Mouse (Mus musculus) macrophage (primary cell): ENCODE results near the gene Dbp. TPM values are rescaled to one million over a fixed set of nuclear protein-coding genes. Genes with fewer than 3 reads are reported as not detected.

ENCODE experiments used
- H3K27ac ChIP-seq: fragments of 350-480 bp; formaldehyde crosslinking; 2 replicates; pipeline ENCODE4 v1.9.0; 2021
- H3K36me3 ChIP-seq: fragments of 350-480 bp; formaldehyde crosslinking; 2 replicates; pipeline ENCODE4 v1.9.0; 2021; ENCODE audit errors: inconsistent target
- H3K4me3 ChIP-seq: fragments of 350-480 bp; formaldehyde crosslinking; 2 replicates; pipeline ENCODE4 v1.9.0; 2021; ENCODE audit errors: inconsistent target
- H3K79me2 ChIP-seq: fragments of 350-480 bp; formaldehyde crosslinking; 2 replicates; pipeline ENCODE4 v1.9.0; 2021; ENCODE audit errors: inconsistent target
- WGBS: methylation state at CpG from one replicate; pipeline ENCODE4 v1.1.7; 2026; ENCODE audit warnings: inconsistent platforms; ENCODE audit not compliant: missing documents; 5-methylcytosine and 5-hydroxymethylcytosine counted together
- polyA plus RNA-seq: library from polyadenylated mRNA; stranded (reverse); fragments of 250-400 nt; gene quantifications from 3 replicates; pipeline ENCODE4 v1.2.4, GENCODE M21; 2018; ENCODE audit warnings: inconsistent platforms

Gene Dbp
- polyA plus RNA-seq, 1 experiment from 2014 or later, result 52.9 TPM

DNA sequence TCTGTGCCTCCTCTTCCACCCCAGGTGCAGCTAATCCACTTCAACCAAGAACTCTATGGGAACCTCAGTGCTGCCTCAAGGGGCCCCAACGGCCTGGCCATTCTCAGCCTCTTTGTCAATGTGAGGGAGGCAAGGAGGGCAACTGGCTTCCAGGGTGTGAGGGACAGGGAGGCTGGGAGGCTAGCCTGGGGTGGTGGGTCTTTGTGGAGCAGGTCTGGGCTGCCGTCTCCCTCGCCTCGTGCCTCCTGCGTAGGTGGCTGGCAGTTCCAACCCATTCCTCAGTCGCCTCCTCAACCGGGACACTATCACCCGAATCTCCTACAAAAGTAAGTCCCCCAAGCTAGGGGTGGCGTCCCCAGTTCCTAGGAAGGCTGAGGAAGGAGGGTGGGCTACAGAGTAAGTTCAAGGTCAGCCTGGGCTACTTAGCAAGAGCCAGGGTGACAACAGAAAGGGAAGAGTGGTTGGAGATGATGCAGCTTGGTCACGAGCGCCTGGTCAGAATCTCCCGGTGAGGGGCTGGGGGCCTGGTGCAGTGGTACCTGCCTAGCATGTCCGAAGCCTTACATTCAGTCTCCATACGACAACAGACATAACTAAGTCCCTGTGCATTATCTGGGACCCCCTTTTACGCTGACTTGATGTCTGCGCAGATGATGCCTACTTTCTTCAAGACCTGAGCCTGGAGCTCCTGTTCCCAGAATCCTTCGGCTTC, 1.9 kb upstream of the Dbp start:
- 94% methylated on average over 16 of the region's 17 CpGs for WGBS
- H3K4me3 ChIP-seq, result no peak overlapping the region
- no peak overlapping the region for H3K27ac ChIP-seq
- H3K79me2 ChIP-seq, result peaks cover 5% of the 10 kb centered on the region; the same call in 1 of the 2 replicates
- H3K36me3 ChIP-seq, result no peaks in the 10 kb centered on the region

DNA sequence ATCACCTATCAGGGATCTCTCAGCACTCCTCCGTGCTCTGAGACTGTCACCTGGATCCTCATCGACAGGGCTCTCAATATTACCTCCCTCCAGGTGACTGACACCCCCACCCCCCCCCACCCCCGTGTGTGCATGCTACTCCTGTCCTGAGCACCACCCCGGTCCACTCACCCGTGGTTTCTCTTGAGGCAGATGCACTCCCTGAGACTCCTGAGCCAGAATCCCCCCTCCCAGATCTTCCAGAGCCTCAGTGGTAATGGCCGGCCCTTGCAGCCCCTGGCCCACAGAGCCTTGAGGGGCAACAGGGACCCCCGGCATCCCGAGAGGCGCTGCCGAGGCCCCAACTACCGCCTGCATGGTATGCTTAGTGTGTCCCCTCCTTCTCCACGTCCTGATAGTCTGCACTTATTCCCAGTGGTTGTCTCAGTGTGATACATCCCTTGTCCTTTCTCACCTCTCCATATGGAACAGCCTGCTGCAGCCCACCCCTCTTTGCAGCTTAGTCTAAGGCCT, 1.3 kb upstream of the Dbp start:
- H3K4me3 ChIP-seq, result no peak overlapping the region; the same call in 1 of the 2 replicates
- WGBS, result 52% methylated on average over 12 of the region's 12 CpGs
- peaks cover 6% of the 10 kb centered on the region; the same call in 1 of the 2 replicates for H3K79me2 ChIP-seq
- H3K36me3 ChIP-seq, result no peaks in the 10 kb centered on the region
- H3K27ac ChIP-seq, result peak overlapping the region; percentile 78

DNA sequence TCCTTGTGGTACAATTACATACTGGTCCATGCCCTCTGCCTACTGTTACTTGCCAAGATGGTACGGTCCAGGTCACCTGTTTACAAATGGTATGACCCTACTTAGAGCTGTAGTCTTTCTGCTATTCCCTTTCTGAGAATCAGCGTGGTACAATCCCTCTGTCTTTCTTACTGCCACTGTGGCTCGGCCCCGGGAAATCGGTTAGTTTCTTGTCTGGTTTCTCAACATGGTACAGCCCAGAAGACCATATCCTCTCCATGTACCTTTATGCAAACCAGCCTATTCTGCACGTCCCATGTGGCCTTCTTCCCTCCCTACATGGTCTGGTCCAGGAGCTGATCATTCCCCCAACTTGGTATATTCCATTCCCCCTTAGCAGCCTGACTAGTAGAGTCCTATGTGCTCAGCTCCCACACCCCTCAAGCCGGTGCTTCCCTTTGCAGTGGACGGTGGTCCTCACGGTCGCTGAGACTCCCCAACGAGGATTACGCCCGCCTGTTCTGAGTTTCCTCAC, 785 bp upstream of the Dbp start:
- peak overlapping the region; percentile 31 for H3K4me3 ChIP-seq
- 1% methylated on average over 13 of the region's 13 CpGs for WGBS
- H3K36me3 ChIP-seq, result no peaks in the 10 kb centered on the region; the same call in 1 of the 2 replicates

DNA sequence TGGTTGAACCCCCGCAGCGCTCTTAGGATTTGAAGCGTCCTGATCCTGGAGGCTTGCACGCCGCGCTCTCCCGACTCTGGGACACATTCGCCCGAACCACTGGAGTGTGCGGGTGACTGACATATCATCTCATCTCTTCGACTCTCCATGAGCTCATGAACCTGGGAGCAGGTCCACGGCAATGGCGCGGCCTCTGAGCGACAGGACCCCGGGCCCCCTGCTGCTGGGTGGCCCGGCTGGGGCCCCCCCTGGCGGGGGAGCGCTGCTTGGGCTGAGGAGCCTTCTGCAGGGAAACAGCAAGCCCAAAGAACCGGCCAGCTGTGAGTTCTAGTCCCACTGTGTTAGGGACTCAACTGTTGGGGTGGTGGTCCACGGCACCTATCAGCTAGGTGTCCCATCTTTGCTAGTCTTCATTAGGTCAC, 566 bp downstream of the Dbp start:
- WGBS, result 1% methylated on average over 21 of the region's 21 CpGs
- peak overlapping the region; percentile 92 for H3K27ac ChIP-seq
- H3K4me3 ChIP-seq, result peak overlapping the region; percentile 90
- peaks cover 13% of the 10 kb centered on the region; the same call in 1 of the 2 replicates for H3K36me3 ChIP-seq
- peaks cover 24% of the 10 kb centered on the region; the same call in 1 of the 2 replicates for H3K79me2 ChIP-seq

More for the DNA sequence above, 785 bp upstream of the Dbp start:
- Histone ChIP-seq H3K79me2 (peaks cover 11% of the 10 kb centered on the region; the same call in 1 of the 2 replicates), H3K27ac (peak overlapping the region; percentile 78)

DNA sequence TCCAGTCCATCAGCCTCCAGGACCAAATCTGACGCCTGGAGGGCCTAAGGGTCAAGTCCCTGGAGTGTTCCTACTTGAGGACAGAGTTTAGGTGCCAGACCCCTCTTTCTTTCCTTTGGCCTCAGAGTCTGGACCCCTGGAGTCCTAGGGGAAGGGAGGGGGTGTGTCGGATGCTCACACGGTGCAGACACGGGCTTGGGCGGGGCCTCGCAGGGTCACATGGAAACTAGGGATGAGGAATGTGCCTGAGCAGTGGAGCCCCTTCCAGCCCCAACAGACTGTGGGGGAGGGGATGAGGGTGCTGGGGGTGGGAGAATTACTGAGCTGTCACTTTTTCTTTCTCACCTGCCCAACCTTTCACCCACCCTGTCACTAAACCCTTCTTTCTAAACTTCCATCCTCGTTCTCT, 989 bp downstream of the Dbp start:
- Histone ChIP-seq H3K79me2 (peaks cover 29% of the 10 kb centered on the region; the same call in 1 of the 2 replicates), H3K4me3 (peak overlapping the region; percentile 90), H3K36me3 (peaks cover 17% of the 10 kb centered on the region; the same call in 1 of the 2 replicates), H3K27ac (peak overlapping the region; percentile 92)
- WGBS, result 1% methylated on average over 7 of the region's 7 CpGs

DNA sequence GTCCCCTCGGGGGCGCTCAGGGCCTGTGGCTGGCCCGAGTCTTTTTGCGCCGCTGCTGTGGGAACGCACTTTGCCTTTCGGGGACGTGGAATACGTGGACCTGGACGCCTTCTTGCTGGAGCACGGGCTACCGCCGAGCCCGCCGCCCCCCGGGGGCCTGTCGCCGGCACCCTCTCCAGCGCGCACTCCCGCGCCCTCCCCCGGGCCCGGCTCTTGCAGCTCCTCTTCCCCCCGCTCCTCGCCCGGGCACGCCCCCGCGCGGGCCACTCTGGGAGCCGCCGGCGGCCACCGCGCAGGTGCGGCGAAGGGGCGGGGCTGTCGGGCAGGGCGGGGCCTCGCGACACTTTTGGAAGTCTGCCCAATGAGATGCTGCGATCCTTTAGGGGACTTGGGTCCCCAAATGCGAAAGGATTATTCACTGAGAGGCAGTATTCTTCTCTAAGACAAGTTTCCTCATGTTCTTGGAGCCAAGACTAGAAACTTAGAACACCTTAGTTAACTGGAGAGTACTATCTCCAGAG, 1.9 kb downstream of the Dbp start:
- Histone ChIP-seq H3K27ac (peak overlapping the region; percentile 96), H3K79me2 (peaks cover 36% of the 10 kb centered on the region; the same call in 1 of the 2 replicates), H3K4me3 (peak overlapping the region; percentile 90), H3K36me3 (peaks cover 27% of the 10 kb centered on the region)
- under 1% methylated on average over 35 of the region's 45 CpGs for WGBS

DNA sequence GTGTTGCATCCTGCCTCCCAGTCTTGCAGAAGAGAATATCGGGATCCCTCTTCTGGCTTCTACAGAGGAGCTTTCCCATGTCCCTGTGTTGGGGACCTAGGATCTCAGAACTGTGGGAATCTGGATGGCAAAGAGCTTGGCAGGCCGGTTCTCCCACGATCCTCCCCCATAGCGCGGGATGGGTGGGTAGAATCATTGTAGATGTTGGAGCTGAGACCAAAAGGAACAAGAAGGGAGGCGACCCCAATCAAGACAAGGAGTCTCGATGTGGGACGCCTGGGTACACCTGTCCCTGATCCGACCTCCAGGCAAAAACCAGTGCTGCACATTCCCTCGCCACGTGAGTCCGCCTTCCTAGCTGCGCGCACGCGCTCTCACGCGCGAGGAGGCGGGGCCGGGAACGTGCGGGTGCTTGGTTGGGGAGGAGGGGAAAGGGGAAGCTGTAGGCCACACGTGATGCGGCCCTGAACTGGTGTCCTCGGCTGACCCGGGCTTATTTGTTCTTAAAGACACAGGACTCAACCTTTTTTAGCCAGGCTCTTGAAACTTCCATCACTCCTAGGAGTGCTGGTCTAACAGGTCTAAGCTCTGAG, 2.6 kb downstream of the Dbp start:
- H3K36me3 ChIP-seq, result peaks cover 33% of the 10 kb centered on the region
- peak overlapping the region; percentile 27 for H3K4me3 ChIP-seq
- H3K27ac ChIP-seq, result peak overlapping the region; percentile 96
- peaks cover 43% of the 10 kb centered on the region; the same call in 1 of the 2 replicates for H3K79me2 ChIP-seq
- WGBS, result 2% methylated on average over 27 of the region's 27 CpGs

DNA sequence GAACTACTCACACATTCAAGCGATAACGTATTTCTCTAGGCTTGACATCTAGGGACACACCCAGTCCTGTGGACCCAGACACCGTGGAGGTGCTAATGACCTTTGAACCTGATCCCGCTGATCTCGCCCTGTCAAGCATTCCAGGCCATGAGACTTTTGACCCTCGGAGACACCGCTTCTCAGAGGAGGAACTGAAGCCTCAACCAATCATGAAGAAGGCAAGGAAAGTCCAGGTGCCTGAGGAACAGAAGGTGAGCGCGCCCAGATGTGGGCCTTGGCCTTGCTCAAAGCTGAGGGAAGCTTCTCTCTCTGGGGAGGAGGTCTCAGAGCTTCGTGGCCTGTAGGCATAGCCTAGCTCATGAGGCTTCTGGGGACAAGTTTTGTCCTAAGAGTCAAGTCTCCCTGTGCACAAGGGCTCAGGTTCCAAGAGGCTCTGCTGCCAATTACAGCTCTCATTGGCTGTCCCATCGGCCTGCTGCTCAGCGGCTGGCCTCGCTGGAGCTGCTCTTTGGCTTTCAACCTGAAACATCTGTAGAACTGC, 3.4 kb downstream of the Dbp start:
- WGBS, result 34% methylated on average over 13 of the region's 13 CpGs
- H3K79me2 ChIP-seq, result peaks cover 51% of the 10 kb centered on the region
- H3K36me3 ChIP-seq, result peaks cover 40% of the 10 kb centered on the region
- H3K4me3 ChIP-seq, result peak overlapping the region; percentile 26
- H3K27ac ChIP-seq, result peak overlapping the region; percentile 96

DNA sequence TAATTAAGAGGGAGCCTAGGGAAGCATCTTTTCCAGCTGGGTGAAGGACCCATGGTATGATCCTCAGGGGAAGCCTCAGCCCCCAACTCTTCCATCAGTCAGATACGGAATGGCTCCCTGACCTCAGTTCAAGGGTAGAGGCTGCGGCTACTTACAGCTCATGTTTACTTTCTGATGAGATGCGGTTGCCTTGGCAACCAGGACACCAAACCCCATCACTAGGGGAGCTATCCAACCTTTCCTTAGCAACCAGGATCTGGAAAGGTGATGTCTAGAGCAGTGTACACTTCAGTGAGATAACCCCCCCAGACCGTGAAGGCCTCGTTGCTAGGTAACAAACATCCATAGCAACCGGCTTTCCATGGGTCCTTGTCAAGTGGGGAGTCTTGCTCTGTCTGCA, 4.1 kb downstream of the Dbp start:
- Histone ChIP-seq H3K36me3 (peaks cover 43% of the 10 kb centered on the region), H3K27ac (peak overlapping the region; percentile 96), H3K4me3 (peak overlapping the region; percentile 26; the same call in 1 of the 2 replicates), H3K79me2 (peaks cover 59% of the 10 kb centered on the region)
- 92% methylated on average over 6 of the region's 6 CpGs for WGBS

DNA sequence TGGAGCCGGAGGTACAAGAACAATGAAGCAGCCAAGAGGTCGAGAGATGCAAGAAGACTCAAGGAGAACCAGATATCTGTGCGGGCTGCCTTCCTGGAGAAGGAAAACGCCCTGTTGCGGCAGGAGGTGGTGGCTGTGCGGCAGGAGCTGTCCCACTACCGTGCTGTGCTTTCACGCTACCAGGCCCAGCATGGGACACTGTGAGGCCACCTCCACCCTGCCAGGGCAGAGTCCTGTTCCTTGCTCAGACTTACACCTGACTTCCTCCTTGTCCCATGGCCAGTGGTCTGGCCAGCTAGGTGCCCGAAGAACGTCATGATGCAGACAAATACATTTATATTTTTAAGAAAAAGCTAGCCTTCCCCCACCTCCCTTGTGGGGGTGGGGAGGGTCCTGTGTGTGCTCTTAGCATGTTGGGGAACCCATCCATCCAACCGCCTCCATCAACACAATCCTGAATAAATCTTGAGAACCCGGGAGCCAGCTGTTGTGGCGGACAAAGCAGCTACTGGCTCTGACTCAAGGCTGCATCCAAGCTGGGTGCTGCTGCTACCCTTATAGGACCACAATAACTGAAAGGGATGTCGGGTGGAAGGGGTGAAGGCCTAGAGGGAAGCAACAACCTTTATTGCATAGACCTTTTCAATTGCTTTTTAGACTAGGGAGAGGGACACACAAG, 4.9 kb downstream of the Dbp start:
- Histone ChIP-seq H3K36me3 (peaks cover 43% of the 10 kb centered on the region), H3K4me3 (no peak overlapping the region), H3K79me2 (peaks cover 66% of the 10 kb centered on the region), H3K27ac (no peak overlapping the region)
- WGBS, result 90% methylated on average over 14 of the region's 14 CpGs

DNA sequence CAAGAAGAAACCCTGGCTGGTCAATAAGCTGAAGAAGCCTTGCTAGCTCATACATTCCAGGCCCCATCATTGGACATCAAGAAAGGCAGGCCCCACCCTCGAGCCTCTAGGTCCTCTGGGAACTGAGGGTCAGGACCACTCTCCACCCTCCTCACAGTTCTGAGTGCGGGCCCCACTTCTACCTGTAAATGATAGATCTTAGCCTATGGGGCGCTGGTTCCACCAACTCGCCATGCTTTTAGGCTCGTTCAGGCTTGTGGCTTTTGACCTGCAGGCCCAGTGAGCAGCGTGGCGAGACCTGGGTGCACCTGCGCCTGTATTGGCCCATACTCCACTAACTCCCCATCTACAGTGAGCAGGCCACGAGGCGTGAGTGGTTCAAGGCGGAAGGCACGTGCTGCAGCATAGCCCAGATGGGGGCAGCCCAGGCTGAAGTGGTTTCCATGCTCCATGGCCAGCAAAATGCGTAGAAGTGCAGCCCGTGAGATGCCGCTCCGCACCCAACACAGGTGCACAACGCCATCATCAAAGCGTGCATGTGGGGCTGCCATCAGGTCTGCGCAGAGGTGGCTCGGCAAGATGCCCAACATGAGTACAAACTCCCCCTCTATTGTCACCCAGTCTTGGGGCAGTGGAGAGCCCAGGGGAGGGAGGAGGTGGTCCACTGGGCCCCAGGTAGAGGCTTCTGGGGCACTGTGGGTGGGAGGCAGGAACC, 5.7 kb downstream of the Dbp start:
- no peak overlapping the region for H3K27ac ChIP-seq
- 94% methylated on average over 20 of the region's 20 CpGs for whole genome bisulfite sequencing
- peaks cover 75% of the 10 kb centered on the region for H3K79me2 ChIP-seq
- no peak overlapping the region for H3K4me3 ChIP-seq
- H3K36me3 ChIP-seq, result peaks cover 43% of the 10 kb centered on the region

DNA sequence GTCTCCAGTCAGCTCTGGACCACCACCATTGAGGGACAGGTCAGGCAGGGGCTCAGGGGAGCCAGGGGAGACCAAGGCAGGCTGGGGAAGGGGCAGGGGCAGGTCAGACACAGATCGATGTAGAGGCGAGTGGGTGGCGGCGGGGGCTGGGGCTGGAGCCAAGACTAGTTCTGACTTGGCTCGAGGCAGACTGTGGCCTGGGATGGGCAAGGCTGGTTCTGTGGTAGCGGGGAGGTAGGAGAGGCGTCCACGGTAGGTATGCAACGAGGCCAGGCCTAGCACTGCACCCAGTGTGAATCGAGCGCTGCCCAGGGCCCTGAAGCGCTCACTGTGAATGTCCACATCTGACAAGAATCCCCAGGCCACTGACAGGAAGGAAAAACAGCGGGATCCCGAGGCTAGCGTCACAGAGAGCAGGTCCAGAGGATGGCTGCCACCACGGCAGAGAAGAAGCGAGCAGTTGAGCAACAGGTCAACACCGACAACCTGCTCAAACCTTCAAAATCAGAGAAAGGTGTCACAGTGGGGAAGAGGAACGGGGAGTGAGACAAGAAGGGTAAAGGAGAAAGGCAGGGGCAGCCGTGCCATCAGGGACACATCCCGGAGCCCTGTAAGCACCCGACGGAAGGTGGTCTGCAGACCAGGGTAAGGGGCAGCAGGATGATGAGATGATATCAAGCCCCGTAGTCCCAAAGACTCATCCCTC, 6.6 kb downstream of the Dbp start:
- Histone ChIP-seq H3K27ac (no peak overlapping the region), H3K36me3 (peaks cover 43% of the 10 kb centered on the region), H3K79me2 (peaks cover 73% of the 10 kb centered on the region), H3K4me3 (no peak overlapping the region)
- WGBS, result 89% methylated on average over 22 of the region's 24 CpGs
